16 mouse cellular contexts compared by ENCODE assay signal in genomic region chr12:77857281-77857680, GRCm38 (mm10).
DNase-seq lines count a peak whose midpoint lies in the region; ATAC-seq and TF ChIP-seq lines count a peak whose summit lies in the region.
"Had no signal": no experiment of that assay in that cellular context is flagged by ENCODE, and none has a peak within 500 bp of the region (broad histone marks: within the 10 kb centered on the region; RNA-seq: fewer than 3 reads in every experiment).

No protein-coding gene starts in this region.

- no peaks in the 10 kb centered on the region for H3K9me3 ChIP-seq in forebrain, embryonic 15.5 days
- H3K9me3 ChIP-seq in forebrain, embryonic 12.5 days: no peaks in the 10 kb centered on the region
- no peaks in the 10 kb centered on the region for H3K9me3 ChIP-seq in hindbrain, embryonic 16.5 days (ENCODE audit: control insufficient read depth, low read length)
- H3K9me3 ChIP-seq: embryonic facial prominence, embryonic 10.5 days; limb, embryonic 12.5 days; liver, embryonic 15.5 days had no signal

- 44% methylated on average over 4 of the region's 4 CpGs for WGBS in forebrain, embryonic 15.5 days
- WGBS in forebrain, embryonic 12.5 days: 66% methylated on average over 4 of the region's 4 CpGs
- 39% methylated on average over 3 of the region's 4 CpGs for WGBS in hindbrain, embryonic 16.5 days

- peak; percentile 9 to 22 for DNase-seq in left cerebral cortex, adult 18-20 months (ENCODE audit: low spot score in 2 of 2)
- no peak for DNase-seq in left cerebral cortex, adult 11 months (ENCODE audit: low spot score)
- peak; percentile 85 for DNase-seq in brain, embryonic 14.5 days (ENCODE audit: low read depth)
- DNase-seq in liver: no peak
- DNase-seq: heart, adult 18-20 months; kidney, adult 8-10 months; lung, postnatal 14 days; retina, postnatal 1 day had no signal

- TF ChIP-seq POLR2A in brain, embryonic 14.5 days (IDR thresholded peaks at IDR 0.05; ENCODE audit: borderline replicate concordance, extremely low read depth, insufficient read depth, insufficient read length, poor library complexity, severe bottlenecking): no peak

- ATAC-seq in forebrain, embryonic 15.5 days (replicated peaks): peak; percentile 84
- ATAC-seq in forebrain, embryonic 12.5 days (ENCODE audit: low FRiP score): no peak
- ATAC-seq in hindbrain, embryonic 16.5 days: peak; percentile 45; the same call in 1 of the 2 replicates

- H3K27me3 ChIP-seq in forebrain, embryonic 15.5 days: no peaks in the 10 kb centered on the region
- no peaks in the 10 kb centered on the region for H3K27me3 ChIP-seq in forebrain, embryonic 12.5 days
- H3K27me3 ChIP-seq in hindbrain, embryonic 16.5 days (replicated peaks; ENCODE audit: control insufficient read depth, insufficient read depth, low read length): no peaks in the 10 kb centered on the region
- H3K27me3 ChIP-seq: limb, embryonic 12.5 days; liver, embryonic 15.5 days had no signal

- no peak overlapping the region for H3K9ac ChIP-seq in forebrain, embryonic 15.5 days (replicated peaks)
- H3K9ac ChIP-seq in forebrain, embryonic 12.5 days: no peak overlapping the region
- H3K9ac ChIP-seq in hindbrain, embryonic 16.5 days (ENCODE audit: low read depth, low read length): no peak overlapping the region
- H3K9ac ChIP-seq: limb, embryonic 12.5 days; liver, embryonic 15.5 days had no signal

- H3K4me1 ChIP-seq in forebrain, embryonic 15.5 days: peaks cover 23% of the 10 kb centered on the region
- peaks cover 21% of the 10 kb centered on the region for H3K4me1 ChIP-seq in forebrain, embryonic 12.5 days
- H3K4me1 ChIP-seq in hindbrain, embryonic 16.5 days (ENCODE audit: control insufficient read depth, insufficient read depth, low read depth, low read length): peaks cover 9% of the 10 kb centered on the region
- H3K4me1 ChIP-seq: liver, embryonic 15.5 days had no signal

- H3K4me2 ChIP-seq in forebrain, embryonic 15.5 days (replicated peaks): no peak overlapping the region
- H3K4me2 ChIP-seq in forebrain, embryonic 12.5 days: no peak overlapping the region
- no peak overlapping the region for H3K4me2 ChIP-seq in hindbrain, embryonic 16.5 days (ENCODE audit: low read length)
- H3K4me2 ChIP-seq: limb, embryonic 12.5 days; liver, embryonic 15.5 days had no signal

- no peaks in the 10 kb centered on the region for H3K36me3 ChIP-seq in forebrain, embryonic 15.5 days
- no peaks in the 10 kb centered on the region for H3K36me3 ChIP-seq in forebrain, embryonic 12.5 days (replicated peaks)
- H3K36me3 ChIP-seq in hindbrain, embryonic 16.5 days (ENCODE audit: control insufficient read depth, insufficient read depth, low read length): no peaks in the 10 kb centered on the region
- H3K36me3 ChIP-seq: embryonic facial prominence, embryonic 10.5 days; limb, embryonic 12.5 days; liver, embryonic 15.5 days had no signal

- H3K4me3 ChIP-seq in forebrain, embryonic 15.5 days: no peak overlapping the region
- H3K4me3 ChIP-seq in forebrain, embryonic 12.5 days (replicated peaks): no peak overlapping the region
- H3K4me3 ChIP-seq in hindbrain, embryonic 16.5 days (ENCODE audit: low read length): no peak overlapping the region
- H3K4me3 ChIP-seq: embryonic facial prominence, embryonic 10.5 days; erythroblast, embryonic 14.5 days; limb, embryonic 12.5 days; liver, embryonic 15.5 days; myocyte had no signal

- TF ChIP-seq CTCF in brain, embryonic 14.5 days (IDR thresholded peaks at IDR 0.05; ENCODE audit: borderline replicate concordance, extremely low read depth, insufficient read depth, insufficient read length): no peak

- peak overlapping the region; percentile 15; the same call in 1 of the 2 replicates for H3K27ac ChIP-seq in forebrain, embryonic 15.5 days (replicated peaks)
- no peak overlapping the region for H3K27ac ChIP-seq in forebrain, embryonic 12.5 days
- no peak overlapping the region for H3K27ac ChIP-seq in hindbrain, embryonic 16.5 days (ENCODE audit: low read depth, low read length)
- H3K27ac ChIP-seq: embryonic facial prominence, embryonic 10.5 days; limb, embryonic 12.5 days; liver, embryonic 15.5 days had no signal

Comparison
In these comparisons a context has a peak if more than half of its experiments do, and no peak if none do; other contexts are left out.
1. DNase-seq: peak in left cerebral cortex, adult 18-20 months (2 of 2) and brain, embryonic 14.5 days (single experiment); none in left cerebral cortex, adult 11 months (single experiment) and liver (single experiment).